Mouse (Mus musculus) heart, adult 2 months (tissue): ENCODE results near the gene Siva1.

ENCODE experiments used
- CTCF ChIP-seq: fragments of 200-600 bp; IDR thresholded peaks from 2 replicates; pipeline ENCODE4 v1.8.1; 2022; ENCODE audit warnings: antibody characterized with exemption, mild to moderate bottlenecking, moderate library complexity
- EP300 ChIP-seq: fragments of 200-500 bp; IDR thresholded peaks from 2 replicates; pipeline ENCODE4 v1.6.1; 2011; ENCODE audit warnings: low read depth, low read length, control low read depth; ENCODE audit not compliant: insufficient read depth
- POLR2A ChIP-seq: fragments of 200-500 bp; IDR thresholded peaks from 2 replicates; pipeline ENCODE4 v1.6.1; 2011; ENCODE audit warnings: mild to moderate bottlenecking, low read depth, low read length, control low read depth; ENCODE audit not compliant: insufficient read depth

GRCm38 (mm10) chr12:112688458-112688857 is 44.0 kb downstream of the Siva1 start:
- no peak for TF ChIP-seq EP300
- TF ChIP-seq CTCF, result no peak
- TF ChIP-seq POLR2A, result no peak
